Mouse (Mus musculus) Patski (cell line): ENCODE results near the gene Galc. TPM values are rescaled to one million over a fixed set of nuclear protein-coding genes. Genes with fewer than 3 reads are reported as not detected.

Experiments used
- ATAC-seq: fragments of 100-300 bp; one replicate; pipeline ENCODE4 v1.8.0; 2021
- CTCF ChIA-PET: fragments of 350-600 bp; sonication (Branson Sonifier 250); formaldehyde crosslinking; loops from one replicate; lab custom pipeline; 2022; ENCODE audit warnings: inconsistent platforms; lab: Charles Lee
- POLR2A ChIA-PET: fragments of 350-600 bp; sonication (Branson Sonifier 250); formaldehyde crosslinking; loops from one replicate; lab custom pipeline; 2022; ENCODE audit warnings: antibody characterized with exemption, inconsistent platforms; lab: Charles Lee
- DNase-seq: peaks from one replicate; pipeline ENCODE4 v3.0.0-alpha.2; 2011; ENCODE audit warnings: low read depth, low spot score
- H3K27me3 ChIP-seq: fragments of 371-371 bp; one replicate; pipeline ENCODE4 v1.5.1; 2021
- CTCF ChIP-seq: fragments of 100-300 bp; IDR thresholded peaks from one replicate; pipeline ENCODE4 v1.5.1; 2021
- in situ Hi-C: fragments of 300-500 bp; cut with MboI; formaldehyde crosslinking; loops from 3 replicates; pipeline ENCODE4 v1.11.1; 2018; ENCODE audit warnings: low pct_unique_long_range_greater_than_20kb, mixed read lengths
- polyA plus RNA-seq: library from polyadenylated mRNA; unstranded; gene quantifications from one replicate; pipeline ENCODE4 v1.2.3, GENCODE M21; 2021

The Galc gene
- polyA plus RNA-seq, 1 experiment from 2014 or later: 60.4 TPM

DNA sequence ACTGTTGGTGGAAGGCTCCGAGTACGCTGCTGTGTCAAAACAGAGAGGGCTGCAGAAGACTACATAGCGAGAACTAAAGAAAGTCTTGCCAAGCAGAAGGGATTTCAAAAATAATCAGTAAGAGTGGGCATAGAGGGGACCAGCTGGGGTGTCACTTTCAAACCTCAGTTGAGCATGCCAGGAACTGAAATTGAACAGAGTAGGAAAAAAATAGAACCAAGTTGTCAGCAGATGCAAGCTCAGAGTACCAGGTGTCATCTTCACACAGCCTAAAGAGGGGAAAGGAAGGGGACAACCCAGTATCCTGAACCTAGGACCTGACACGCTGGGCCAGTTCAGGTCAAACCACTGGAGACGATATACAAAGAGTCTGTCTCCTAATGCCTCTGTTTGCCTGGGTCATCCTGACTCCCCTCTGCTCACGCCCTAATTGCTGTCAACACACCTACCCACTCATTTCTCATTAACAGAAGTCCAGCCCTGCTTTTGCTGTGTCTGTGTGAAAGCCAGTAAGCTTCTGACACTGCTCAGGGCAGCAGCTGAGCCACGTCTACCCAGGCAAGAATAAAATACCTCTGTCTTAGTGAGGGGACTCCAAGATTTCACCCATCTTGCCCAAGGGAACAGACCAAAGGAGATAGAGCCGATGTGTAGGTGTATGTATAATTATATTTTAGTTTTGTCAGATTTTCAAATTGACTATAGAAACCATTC is 71.9 kb downstream of the Galc start:
- no peak for ATAC-seq
- ChIA-PET CTCF (no interaction called here), POLR2A (no interaction called here)
- H3K27me3 ChIP-seq: peaks cover 20% of the 10 kb centered on the region
- no peak for TF ChIP-seq CTCF
- in situ Hi-C loops: loop anchor here (25.0 kb wide), 1 partner anchor 1050 kb away; no protein-coding TSS in a partner anchor
- no peak for DNase-seq

DNA sequence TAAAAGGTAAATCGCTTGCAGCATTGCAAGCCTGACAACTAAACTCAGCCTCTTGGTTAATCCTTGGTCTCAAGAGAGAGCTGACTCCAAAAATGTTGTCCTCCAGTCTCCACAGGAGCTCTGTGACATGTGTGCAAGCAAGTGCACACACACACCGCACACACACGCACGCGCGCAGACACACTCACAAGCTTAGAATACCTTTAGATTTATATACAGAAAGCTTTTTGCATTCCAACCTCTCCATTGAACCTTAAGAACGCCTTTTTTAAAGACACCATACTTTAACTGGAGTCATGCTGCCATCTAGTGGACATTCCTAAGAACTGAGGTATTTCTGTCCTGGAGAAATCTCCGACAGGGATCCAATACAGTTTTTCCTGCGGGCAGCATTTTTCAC is 77.5 kb downstream of the Galc start:
- TF ChIP-seq CTCF: peak; percentile 72
- DNase-seq (peak; percentile 10), ATAC-seq (peak; percentile 54)
- peaks cover 3% of the 10 kb centered on the region for H3K27me3 ChIP-seq
- CTCF ChIA-PET: interaction anchor here (0.8 to 2.8 kb wide), 10 partner anchors 8 to 588 kb away, joined by 3 to 17 read pairs (median 4); no protein-coding TSS in a partner anchor
- in situ Hi-C loops: loop anchor here (5.0 to 25.0 kb wide), 3 partner anchors 189 to 1044 kb away; no protein-coding TSS in a partner anchor
- POLR2A ChIA-PET: no interaction called here

DNA sequence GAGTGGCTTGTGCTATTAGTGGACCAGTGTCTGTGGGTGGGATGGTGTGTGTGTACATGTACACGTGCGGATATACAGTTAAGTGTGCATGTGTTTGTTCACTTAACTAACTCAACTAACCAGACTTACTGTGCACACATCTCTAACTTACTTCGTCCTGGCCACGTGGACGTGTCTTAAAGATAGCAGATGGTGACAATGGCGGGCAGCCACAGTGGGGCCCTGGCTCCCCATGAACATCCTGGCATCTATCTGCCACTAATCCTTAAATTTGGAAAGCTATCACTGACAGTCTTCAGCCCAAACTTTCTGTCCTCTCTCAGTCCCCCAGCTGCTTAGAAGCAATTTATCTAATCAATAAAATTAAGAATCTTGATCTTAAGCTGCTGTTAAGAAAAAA is 78.5 kb downstream of the Galc start:
- POLR2A ChIA-PET: no interaction called here
- peaks cover 3% of the 10 kb centered on the region for H3K27me3 ChIP-seq
- CTCF ChIA-PET: interaction anchor here (0.8 to 2.8 kb wide), 6 partner anchors 10 to 185 kb away, joined by 3 to 17 read pairs (median 4); no protein-coding TSS in a partner anchor
- DNase-seq (no peak), ATAC-seq (no peak)
- TF ChIP-seq CTCF: no peak
- in situ Hi-C loops: loop anchor here (5.0 to 25.0 kb wide), 3 partner anchors 189 to 1044 kb away; no protein-coding TSS in a partner anchor

- ChIA-PET POLR2A (no interaction called here), CTCF (interaction anchor here (1.6 to 2.8 kb wide), 2 partner anchors 100 to 185 kb away, joined by 3 to 17 read pairs; no protein-coding TSS in a partner anchor)
- in situ Hi-C loops: loop anchor here (5.0 to 25.0 kb wide), 3 partner anchors 188 to 1043 kb away; no protein-coding TSS in a partner anchor
- DNase-seq (no peak), ATAC-seq (no peak)
- peak; percentile 29 for TF ChIP-seq CTCF
- H3K27me3 ChIP-seq: peaks cover 3% of the 10 kb centered on the region
These were observed 78.9 kb downstream of the Galc start for GRCm38 (mm10) chr12:98180235-98180800.

DNA sequence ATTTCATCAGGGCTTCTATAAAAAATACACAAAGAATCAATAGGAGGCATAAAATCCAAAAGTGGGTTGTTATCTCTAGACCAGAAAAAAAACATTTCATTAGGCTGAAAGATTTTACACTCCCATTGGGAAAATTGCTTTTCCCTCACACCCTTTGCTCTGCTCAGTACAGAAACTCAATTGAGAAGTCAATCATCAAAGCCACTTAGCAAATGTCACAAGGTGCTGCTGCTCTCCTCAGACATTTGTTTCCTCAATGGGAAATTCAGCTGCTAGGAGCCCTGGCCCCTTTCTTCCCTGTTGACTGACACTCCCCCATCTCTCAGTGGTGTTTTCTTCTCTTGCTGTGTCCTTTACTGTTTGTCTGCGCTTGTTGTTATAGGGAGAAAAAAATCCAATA is 79.8 kb downstream of the Galc start:
- ChIA-PET POLR2A (no interaction called here), CTCF (no interaction called here)
- TF ChIP-seq CTCF: no peak
- ATAC-seq: no peak
- no peak for DNase-seq
- peaks cover 3% of the 10 kb centered on the region for H3K27me3 ChIP-seq
- in situ Hi-C loops: loop anchor here (25.0 kb wide), 1 partner anchor 1042 kb away; no protein-coding TSS in a partner anchor

DNA sequence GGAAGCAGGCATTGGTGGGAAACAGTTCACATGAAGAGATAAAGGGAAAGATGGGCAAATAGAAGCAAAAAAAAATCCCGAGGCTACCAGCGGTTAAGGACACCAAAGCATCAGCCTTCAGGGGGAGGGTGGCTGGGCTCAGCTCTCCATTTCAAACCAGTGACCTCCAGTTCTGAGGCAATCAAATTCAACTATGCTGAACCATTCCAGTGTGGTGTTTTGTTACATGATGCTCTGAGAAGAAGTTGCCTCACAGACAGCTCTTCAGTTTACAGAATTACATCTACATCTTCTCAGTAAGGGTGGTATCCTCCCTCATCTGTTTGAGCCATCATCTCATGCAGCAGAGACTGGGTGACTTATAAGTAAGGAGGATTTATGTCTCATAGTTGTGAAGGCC is 82.6 kb downstream of the Galc start:
- in situ Hi-C loops: loop anchor here (25.0 kb wide), 1 partner anchor 1039 kb away; no protein-coding TSS in a partner anchor
- ChIA-PET POLR2A (no interaction called here), CTCF (no interaction called here)
- no peak for DNase-seq
- TF ChIP-seq CTCF: no peak
- ATAC-seq: no peak
- H3K27me3 ChIP-seq: no peaks in the 10 kb centered on the region

- CTCF ChIA-PET: no interaction called here
- POLR2A ChIA-PET: no interaction called here
- DNase-seq (no peak), ATAC-seq (no peak)
- in situ Hi-C loops: no loop called here
- no peak for TF ChIP-seq CTCF
- peaks cover 3% of the 10 kb centered on the region for H3K27me3 ChIP-seq
These were observed 97.4 kb downstream of the Galc start for GRCm38 (mm10) chr12:98161901-98162300.

DNA sequence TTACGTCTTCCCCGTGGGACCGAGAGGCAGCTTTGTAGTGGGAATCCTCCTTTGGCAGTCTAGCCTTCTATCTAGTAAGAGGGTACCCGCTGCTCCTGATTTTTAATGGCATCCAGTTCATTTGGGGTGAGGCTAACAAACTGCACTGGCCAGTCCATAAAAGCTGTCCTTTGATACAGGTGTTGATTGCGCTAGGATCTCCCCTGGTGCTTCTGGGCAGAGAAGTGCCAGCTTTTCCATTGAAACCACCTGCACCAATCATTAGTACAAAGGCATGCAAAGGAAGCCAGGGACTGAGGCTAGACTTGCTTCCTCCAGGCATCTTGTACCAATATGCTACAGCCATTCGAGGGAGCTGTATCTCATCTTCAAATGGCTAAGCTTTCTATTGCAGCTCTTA is 98.4 kb downstream of the Galc start:
- ChIA-PET POLR2A (no interaction called here), CTCF (no interaction called here)
- TF ChIP-seq CTCF: no peak
- no peak for ATAC-seq
- H3K27me3 ChIP-seq: peaks cover 5% of the 10 kb centered on the region
- DNase-seq: no peak
- in situ Hi-C loops: no loop called here

Other genes starting within 250 kb of the Galc start
- gene Gpr65, start 9.2 kb upstream of the Galc start, polyA plus RNA-seq: not detected